Mouse (Mus musculus) ES-E14 (cell line): Measurements from ENCODE around the gene R3hdm2. TPM values are rescaled to one million over a fixed set of nuclear protein-coding genes. Genes with fewer than 3 reads are reported as not detected.

Experiments
- DNase-seq: peaks from one replicate; pipeline ENCODE4 v3.0.0-alpha.2; 2013; ENCODE audit warnings: low read depth, low spot score
- H3K27ac ChIP-seq: 2 replicates; pipeline ENCODE4 v1.5.1; 2012; ENCODE audit warnings: low read depth, mild to moderate bottlenecking, low read length, moderate library complexity, mixed read lengths; ENCODE audit not compliant: poor library complexity, insufficient read depth, severe bottlenecking
- H3K36me3 ChIP-seq: 2 replicates; pipeline ENCODE4 v1.6.1; 2012; ENCODE audit warnings: mild to moderate bottlenecking, low read length, moderate library complexity, mixed read lengths; ENCODE audit not compliant: control insufficient read depth, poor library complexity, insufficient read depth, severe bottlenecking
- H3K4me1 ChIP-seq, 2 experiments: fragments of 150-350 bp in 1 of 2; sonication (generic) in 1 of 2; 2 replicates each; pipeline ENCODE4 v1.6.1; 2012; ENCODE audit warnings: low read length in 2 of 2, mild to moderate bottlenecking in 1 of 2, mixed read lengths in 1 of 2; ENCODE audit not compliant: control insufficient read depth in 2 of 2, insufficient read depth in 2 of 2, poor library complexity in 1 of 2
- H3K4me3 ChIP-seq, 2 experiments: fragments of 150-350 bp in 1 of 2; sonication (generic) in 1 of 2; 2 replicates each; pipeline ENCODE4 v1.5.1; 2012; ENCODE audit warnings: low read length in 2 of 2, low read depth in 1 of 2, mild to moderate bottlenecking in 1 of 2, mixed read lengths in 1 of 2; ENCODE audit not compliant: insufficient read depth in 1 of 2, poor library complexity in 1 of 2, severe bottlenecking in 1 of 2
- H3K9ac ChIP-seq: 2 replicates; pipeline ENCODE4 v1.6.1; 2012; ENCODE audit warnings: low read depth, mild to moderate bottlenecking, low read length, mixed read lengths; ENCODE audit not compliant: poor library complexity, insufficient read depth, severe bottlenecking
- H3K9me3 ChIP-seq: fragments of 150-350 bp; sonication (generic); 2 replicates; pipeline ENCODE4 v1.6.1; 2012; ENCODE audit warnings: low read depth, mild to moderate bottlenecking, low read length; ENCODE audit not compliant: control insufficient read depth, insufficient read depth
- CHD2 ChIP-seq: IDR thresholded peaks from 2 replicates; pipeline ENCODE4 v1.6.1; 2014; ENCODE audit warnings: mild to moderate bottlenecking, low read depth, low read length, inconsistent platforms
- HCFC1 ChIP-seq: IDR thresholded peaks from 2 replicates; pipeline ENCODE4 v1.6.1; 2012; ENCODE audit warnings: low read length, inconsistent platforms, borderline replicate concordance; ENCODE audit not compliant: insufficient read depth
- MAFK ChIP-seq: IDR thresholded peaks from 2 replicates; pipeline ENCODE4 v1.6.1; 2014; ENCODE audit warnings: mild to moderate bottlenecking, low read depth, low read length, inconsistent platforms; ENCODE audit not compliant: insufficient read depth
- ZC3H11A ChIP-seq: IDR thresholded peaks from 2 replicates; pipeline ENCODE4 v1.6.1; 2012; ENCODE audit warnings: low read depth, mild to moderate bottlenecking, inconsistent platforms, low read length, borderline replicate concordance
- ZNF384 ChIP-seq: IDR thresholded peaks from 2 replicates; pipeline ENCODE4 v1.6.1; 2012; ENCODE audit warnings: low read depth, low read length, inconsistent platforms
- in situ Hi-C, 2 experiments: fragments of 600-800 bp; cut with MboI; formaldehyde crosslinking; loops; one replicate each; pipeline ENCODE4 v1.15.1; 2025; ENCODE audit warnings: low sequenced_read_pairs in 2 of 2, inconsistent platforms in 1 of 2; ENCODE audit not compliant: unreplicated experiment in 2 of 2
- total RNA-seq: library from RNA; depleted of rRNA; stranded (reverse); fragments of 300-350 nt; gene quantifications from 2 replicates; pipeline ENCODE4 v1.2.3, GENCODE M21; 2012

Gene R3hdm2
- total RNA-seq, 1 experiment, result 25.5 TPM

DNA sequence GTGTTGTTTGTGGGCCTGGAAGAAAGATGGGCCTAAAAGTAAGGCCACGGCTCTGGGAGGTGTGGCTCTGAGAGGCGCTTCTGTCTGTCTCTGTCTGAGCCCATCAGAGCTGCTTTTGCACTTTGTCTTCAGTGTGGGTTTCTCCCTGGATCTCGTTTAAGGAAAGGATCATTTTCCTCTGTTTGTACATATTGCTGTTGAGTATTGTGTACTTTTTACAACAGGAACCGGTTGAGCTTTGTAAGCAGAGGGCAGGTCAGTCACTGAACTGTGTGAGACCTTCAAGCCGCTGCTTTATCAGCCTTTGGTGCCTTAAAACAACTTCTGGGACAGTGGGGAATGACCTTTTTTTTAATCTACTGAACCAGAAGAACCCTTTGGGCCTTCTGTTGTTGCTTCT is 32.0 kb downstream of the R3hdm2 start:
- DNase-seq, result no peak
- no peaks in the 10 kb centered on the region for H3K9me3 ChIP-seq
- no peak overlapping the region for H3K4me3 ChIP-seq
- no peak overlapping the region for H3K9ac ChIP-seq
- no peaks in the 10 kb centered on the region for H3K4me1 ChIP-seq
- H3K27ac ChIP-seq, result no peak overlapping the region
- in situ Hi-C loops, result no loop called here
- no peaks in the 10 kb centered on the region for H3K36me3 ChIP-seq
- no peak for TF ChIP-seq HCFC1

DNA sequence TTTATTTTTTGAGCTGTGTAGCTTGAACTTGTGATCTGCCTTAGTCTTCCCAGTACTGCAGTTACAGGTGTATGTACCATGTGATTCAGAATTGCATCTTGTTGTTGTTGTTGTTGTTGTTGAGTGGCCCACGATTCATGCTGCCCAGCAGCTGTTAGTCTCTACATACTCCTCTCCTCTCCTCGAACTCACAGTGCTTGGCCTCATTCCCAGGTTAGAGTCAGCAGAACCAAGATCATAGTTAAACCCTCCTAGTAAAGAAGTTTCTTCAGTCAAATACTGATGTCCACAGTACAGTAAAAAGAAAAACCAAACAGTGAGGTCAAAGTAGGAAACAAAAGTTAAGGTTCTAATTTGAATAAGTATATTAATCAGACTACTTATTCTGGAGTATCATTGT is 32.6 kb downstream of the R3hdm2 start:
- H3K9me3 ChIP-seq, result no peaks in the 10 kb centered on the region
- DNase-seq, result no peak
- no peaks in the 10 kb centered on the region for H3K36me3 ChIP-seq
- no peaks in the 10 kb centered on the region for H3K4me1 ChIP-seq
- no peak overlapping the region for H3K27ac ChIP-seq
- H3K9ac ChIP-seq, result no peak overlapping the region
- no peak for TF ChIP-seq MAFK
- TF ChIP-seq ZC3H11A, result no peak
- no peak for TF ChIP-seq ZNF384
- no peak for TF ChIP-seq CHD2
- TF ChIP-seq HCFC1, result no peak
- in situ Hi-C loops, result no loop called here
- no peak overlapping the region for H3K4me3 ChIP-seq

DNA sequence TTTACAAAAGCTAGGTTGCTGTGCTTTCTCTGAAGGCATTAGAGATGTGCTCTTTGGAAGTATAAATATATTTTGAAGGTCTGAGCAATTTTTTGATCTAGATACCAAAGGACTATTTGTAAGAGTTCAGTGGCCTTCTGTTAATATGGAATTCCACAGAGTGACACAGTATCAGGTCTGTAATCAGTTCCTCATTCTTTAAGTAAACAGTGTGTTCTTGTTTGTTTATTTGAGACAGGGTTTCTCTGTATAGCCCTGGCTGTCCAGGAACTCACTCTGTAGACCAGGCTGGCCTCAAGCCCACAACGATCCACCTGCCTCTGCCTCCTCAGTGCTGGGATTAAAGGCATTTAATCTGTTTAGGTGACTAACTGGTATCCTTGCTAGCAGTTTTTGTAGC is 33.5 kb downstream of the R3hdm2 start:
- no peak overlapping the region for H3K27ac ChIP-seq
- no peak overlapping the region for H3K4me3 ChIP-seq
- no peaks in the 10 kb centered on the region for H3K4me1 ChIP-seq
- TF ChIP-seq CHD2 (no peak), MAFK (no peak), ZNF384 (no peak), HCFC1 (no peak), ZC3H11A (no peak)
- DNase-seq, result no peak
- no peak overlapping the region for H3K9ac ChIP-seq
- in situ Hi-C loops, result no loop called here
- no peaks in the 10 kb centered on the region for H3K9me3 ChIP-seq
- no peaks in the 10 kb centered on the region for H3K36me3 ChIP-seq

DNA sequence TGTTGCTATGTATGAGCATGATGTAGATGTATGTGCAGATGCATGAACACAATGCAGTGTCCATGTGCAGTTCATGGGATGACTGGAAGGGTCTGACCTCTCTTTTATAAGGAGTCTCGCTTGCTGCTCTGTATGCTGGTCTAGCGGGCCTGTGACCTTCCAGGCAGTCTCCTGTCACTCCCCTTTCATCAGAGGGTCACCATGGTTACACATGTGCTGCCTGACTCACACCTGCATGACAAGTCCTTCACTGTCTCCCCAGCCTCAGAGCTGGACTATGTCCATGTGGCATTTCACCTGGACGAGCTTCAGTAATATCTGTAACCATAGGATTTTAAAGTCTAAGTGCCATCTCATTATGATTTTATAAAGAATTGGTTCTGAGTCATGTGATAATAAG is 34.0 kb downstream of the R3hdm2 start:
- in situ Hi-C loops, result no loop called here
- DNase-seq, result no peak
- H3K9ac ChIP-seq, result no peak overlapping the region
- H3K4me1 ChIP-seq, result no peaks in the 10 kb centered on the region
- H3K4me3 ChIP-seq, result no peak overlapping the region
- TF ChIP-seq ZNF384 (no peak; the same call in 1 of the 2 replicates), ZC3H11A (no peak), CHD2 (no peak), HCFC1 (no peak), MAFK (no peak)
- H3K27ac ChIP-seq, result no peak overlapping the region
- no peaks in the 10 kb centered on the region for H3K9me3 ChIP-seq
- H3K36me3 ChIP-seq, result no peaks in the 10 kb centered on the region

DNA sequence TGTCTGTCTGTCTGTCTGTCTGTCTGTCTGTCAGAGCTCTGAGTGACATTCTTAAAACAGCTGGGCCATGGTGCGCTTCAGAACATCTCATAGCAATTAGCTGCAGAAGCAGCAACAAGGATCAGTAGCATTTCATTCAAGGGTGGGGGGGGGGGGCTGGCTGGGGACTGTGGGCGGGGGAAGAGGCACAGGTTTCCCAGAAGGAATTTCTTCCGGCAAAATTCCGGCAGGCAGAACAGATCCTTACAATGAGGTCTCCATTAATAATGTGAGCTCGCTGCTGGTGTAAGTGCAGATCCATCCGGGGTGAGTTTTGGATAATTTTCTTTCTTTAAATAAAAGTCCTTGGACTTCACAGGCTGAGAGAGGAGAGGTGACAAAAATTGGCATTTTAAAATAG is 40.0 kb downstream of the R3hdm2 start:
- TF ChIP-seq MAFK (no peak), HCFC1 (no peak), CHD2 (no peak), ZC3H11A (no peak), ZNF384 (no peak)
- H3K4me1 ChIP-seq, result peaks cover 3 to 7% of the 10 kb centered on the region in 2 experiments
- no peak overlapping the region for H3K4me3 ChIP-seq
- no peak overlapping the region for H3K27ac ChIP-seq
- no peak overlapping the region for H3K9ac ChIP-seq
- in situ Hi-C loops, result no loop called here
- no peak for DNase-seq
- no peaks in the 10 kb centered on the region for H3K36me3 ChIP-seq
- no peaks in the 10 kb centered on the region for H3K9me3 ChIP-seq
